Mouse (Mus musculus) MEL (cell line): ENCODE measurements at regions not wholly inside any gene's neighbourhood (a gene's known extent, or its start where the extent isn't known, plus 50 kb on each side); places are given as distances from the start of the nearest gene placed in this dataset.

Experiments used
- CTCF ChIP-seq, 3 experiments: IDR thresholded peaks in 2 of 3; conservative IDR thresholded peaks in 1 of 3; 2 replicates each; pipeline ENCODE4 v1.5.1; 2011 to 2012; ENCODE audit warnings: low read length in 3 of 3, low read depth in 2 of 3, mild to moderate bottlenecking in 2 of 3, improper control_type of control experiment in 1 of 3, inconsistent platforms in 1 of 3, mixed read lengths in 1 of 3, moderate library complexity in 1 of 3; ENCODE audit not compliant: control insufficient read depth in 1 of 3, insufficient read depth in 1 of 3, poor library complexity in 1 of 3, severe bottlenecking in 1 of 3
- E2F4 ChIP-seq: IDR thresholded peaks from 2 replicates; pipeline ENCODE4 v1.6.1; 2011; ENCODE audit warnings: low read depth, low read length, improper control_type of control experiment, borderline replicate concordance
- EP300 ChIP-seq, 2 experiments: IDR thresholded peaks; 2 replicates each; pipeline ENCODE4 v1.6.1; 2011; ENCODE audit warnings: improper control_type of control experiment in 2 of 2, low read length in 2 of 2, low read depth in 1 of 2, mild to moderate bottlenecking in 1 of 2
- HCFC1 ChIP-seq: IDR thresholded peaks from 2 replicates; pipeline ENCODE4 v1.6.1; 2012; ENCODE audit warnings: low read depth, mild to moderate bottlenecking, inconsistent platforms, low read length, improper control_type of control experiment, moderate library complexity
- MAZ ChIP-seq: IDR thresholded peaks from 2 replicates; pipeline ENCODE4 v1.6.1; 2012; ENCODE audit warnings: low read depth, mild to moderate bottlenecking, inconsistent platforms, low read length, improper control_type of control experiment
- MEF2A ChIP-seq: IDR thresholded peaks from 2 replicates; pipeline ENCODE4 v1.6.1; 2014; ENCODE audit warnings: low read depth, mild to moderate bottlenecking, inconsistent platforms, low read length, improper control_type of control experiment; ENCODE audit not compliant: poor library complexity, insufficient replicate concordance, severe bottlenecking; ENCODE audit errors: extremely low read depth
- MXI1 ChIP-seq: IDR thresholded peaks from 2 replicates; pipeline ENCODE4 v1.6.1; 2011; ENCODE audit warnings: mild to moderate bottlenecking, low read depth, low read length, improper control_type of control experiment
- NELFE ChIP-seq: IDR thresholded peaks from 2 replicates; pipeline ENCODE4 v1.6.1; 2011; ENCODE audit warnings: low read depth, low read length, improper control_type of control experiment
- POLR2A ChIP-seq, 2 experiments: IDR thresholded peaks; 2 replicates each; pipeline ENCODE4 v1.6.1; 2011 to 2012; ENCODE audit warnings: low read length in 2 of 2, mild to moderate bottlenecking in 2 of 2, control low read depth in 1 of 2, improper control_type of control experiment in 1 of 2, low read depth in 1 of 2, moderate library complexity in 1 of 2; ENCODE audit not compliant: control insufficient read depth in 1 of 2, insufficient read depth in 1 of 2, poor library complexity in 1 of 2
- POLR2AphosphoS2 ChIP-seq: IDR thresholded peaks from 2 replicates; pipeline ENCODE4 v1.6.1; 2011; ENCODE audit warnings: low read length, improper control_type of control experiment
- SMC3 ChIP-seq: IDR thresholded peaks from 2 replicates; pipeline ENCODE4 v1.6.1; 2011; ENCODE audit warnings: low read depth, low read length, improper control_type of control experiment
- TBP ChIP-seq: IDR thresholded peaks from 2 replicates; pipeline ENCODE4 v1.8.0; 2011; ENCODE audit warnings: low read depth, low read length, improper control_type of control experiment
- TCF12 ChIP-seq: IDR thresholded peaks from 2 replicates; pipeline ENCODE4 v1.6.1; 2014; ENCODE audit warnings: low read depth, mild to moderate bottlenecking, inconsistent platforms, low read length, improper control_type of control experiment, moderate library complexity
- USF2 ChIP-seq, 2 experiments: IDR thresholded peaks; 2 replicates each; pipeline ENCODE4 v1.6.1; 2011 to 2012; ENCODE audit warnings: improper control_type of control experiment in 2 of 2, low read length in 2 of 2, borderline replicate concordance in 1 of 2, inconsistent platforms in 1 of 2, low read depth in 1 of 2, mild to moderate bottlenecking in 1 of 2; ENCODE audit not compliant: insufficient read depth in 1 of 2

DNA sequence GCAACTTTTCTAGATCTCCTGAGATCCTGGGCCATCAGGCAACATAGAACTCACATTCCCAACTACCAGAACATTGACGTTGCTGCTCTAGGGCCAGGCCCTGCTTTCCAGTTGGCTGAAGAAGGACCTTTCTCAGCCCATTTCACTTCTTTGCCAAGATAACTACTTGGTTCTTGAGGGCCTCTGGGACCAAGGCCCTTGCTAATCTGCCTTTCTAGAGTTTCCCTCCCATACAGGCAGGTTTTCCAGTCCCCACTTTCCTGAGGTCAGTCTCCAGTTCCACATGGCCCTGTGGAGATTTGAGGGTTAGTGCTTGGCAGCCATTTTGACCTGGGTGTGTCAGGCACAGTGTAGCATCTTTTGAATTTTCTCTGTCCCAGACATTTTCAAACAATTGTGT lies 223.9 kb upstream of the Klhl29 start:
- TF ChIP-seq CTCF (IDR thresholded peaks at IDR 0.05 in 2 of 3, conservative IDR thresholded peaks at IDR 0.05 in 1 of 3; ENCODE audit: control insufficient read depth in 1 of 3, insufficient read depth in 1 of 3, low read depth in 2 of 3, low read length in 3 of 3, poor library complexity in 1 of 3, severe bottlenecking in 1 of 3), result no peak
- TF ChIP-seq SMC3, result no peak
- no peak for TF ChIP-seq NELFE
- TF ChIP-seq POLR2AphosphoS2, result no peak
- no peak for TF ChIP-seq POLR2A (IDR thresholded peaks at IDR 0.05; ENCODE audit: control insufficient read depth in 1 of 2, insufficient read depth in 1 of 2, low read depth in 1 of 2, low read length in 2 of 2, poor library complexity in 1 of 2)
- no peak for TF ChIP-seq USF2 (IDR thresholded peaks at IDR 0.05; ENCODE audit: borderline replicate concordance in 1 of 2, insufficient read depth in 1 of 2, low read depth in 1 of 2, low read length in 2 of 2)
- TF ChIP-seq EP300 (IDR thresholded peaks at IDR 0.05; ENCODE audit: low read depth in 1 of 2, low read length in 2 of 2), result no peak
- TF ChIP-seq HCFC1, result no peak
- TF ChIP-seq MXI1, result no peak
- no peak for TF ChIP-seq MAZ
- TF ChIP-seq TBP, result no peak
- no peak for TF ChIP-seq E2F4
- no peak for TF ChIP-seq TCF12
- no peak for TF ChIP-seq MEF2A
